ENCODE assay signal across 15 mouse cellular contexts in genomic region chr2:128105651-128106050, GRCm38 (mm10).
"Had no signal": no experiment of that assay in that cellular context is flagged by ENCODE, and none has a peak within 500 bp of the region (broad histone marks: within the 10 kb centered on the region; RNA-seq: fewer than 3 reads in every experiment).

No protein-coding gene starts in this region.

- H3K36me3 ChIP-seq: limb, embryonic 10.5 days; limb, embryonic 13.5 days; liver, embryonic 12.5 days; liver, embryonic 15.5 days had no signal

- H3K4me2 ChIP-seq: limb, embryonic 13.5 days; liver, embryonic 12.5 days; liver, embryonic 15.5 days had no signal

- H3K9ac ChIP-seq: limb, embryonic 13.5 days; liver, embryonic 12.5 days; liver, embryonic 15.5 days had no signal

- H3K27me3 ChIP-seq: limb, embryonic 13.5 days; liver, embryonic 12.5 days; liver, embryonic 15.5 days had no signal

- H3K9me3 ChIP-seq: limb, embryonic 10.5 days; limb, embryonic 13.5 days; liver, embryonic 12.5 days; liver, embryonic 15.5 days had no signal

- H3K27ac ChIP-seq: kidney, postnatal 0 days; layer of hippocampus, adult 2 months; limb, embryonic 10.5 days; limb, embryonic 13.5 days; liver, embryonic 12.5 days; liver, embryonic 15.5 days; macrophage had no signal

- H3K4me3 ChIP-seq: layer of hippocampus, adult 2 months; limb, embryonic 10.5 days; limb, embryonic 13.5 days; liver, embryonic 12.5 days; liver, embryonic 15.5 days had no signal

- H3K4me1 ChIP-seq: limb, embryonic 10.5 days; limb, embryonic 13.5 days; liver, embryonic 12.5 days; liver, embryonic 15.5 days had no signal

- ATAC-seq: intestine, postnatal 0 days; liver, embryonic 12.5 days had no signal

- DNase-seq: kidney, adult 2 months; kidney, postnatal 25 days; layer of hippocampus, adult 9-11 months; liver; midbrain, embryonic 14.5 days; thymus, adult 18-20 months; thymus, postnatal 36 days had no signal
